Mouse (Mus musculus): Measurements from ENCODE around the gene Cav3. TPM values are rescaled to one million over a fixed set of nuclear protein-coding genes. Genes with fewer than 3 reads are reported as not detected.

Cav3 gene
- total RNA-seq (2022), result not detected

- no peak for DNase-seq
Observed at GRCm38 (mm10) chr6:112459341-112459749, at the start of gene Cav3. TSS of gene Cav3 (plus strand) at chr6:112459505.

- DNase-seq, result no peak
Observed at GRCm38 (mm10) chr6:112419333-112419732, 40.0 kb upstream of the Cav3 start.

GRCm38 (mm10) chr6:112420883-112421282 is 38.4 kb upstream of the Cav3 start:
- no peak for DNase-seq

- no peak for DNase-seq
Observed at GRCm38 (mm10) chr6:112423746-112424501, 35.4 kb upstream of the Cav3 start.

DNA sequence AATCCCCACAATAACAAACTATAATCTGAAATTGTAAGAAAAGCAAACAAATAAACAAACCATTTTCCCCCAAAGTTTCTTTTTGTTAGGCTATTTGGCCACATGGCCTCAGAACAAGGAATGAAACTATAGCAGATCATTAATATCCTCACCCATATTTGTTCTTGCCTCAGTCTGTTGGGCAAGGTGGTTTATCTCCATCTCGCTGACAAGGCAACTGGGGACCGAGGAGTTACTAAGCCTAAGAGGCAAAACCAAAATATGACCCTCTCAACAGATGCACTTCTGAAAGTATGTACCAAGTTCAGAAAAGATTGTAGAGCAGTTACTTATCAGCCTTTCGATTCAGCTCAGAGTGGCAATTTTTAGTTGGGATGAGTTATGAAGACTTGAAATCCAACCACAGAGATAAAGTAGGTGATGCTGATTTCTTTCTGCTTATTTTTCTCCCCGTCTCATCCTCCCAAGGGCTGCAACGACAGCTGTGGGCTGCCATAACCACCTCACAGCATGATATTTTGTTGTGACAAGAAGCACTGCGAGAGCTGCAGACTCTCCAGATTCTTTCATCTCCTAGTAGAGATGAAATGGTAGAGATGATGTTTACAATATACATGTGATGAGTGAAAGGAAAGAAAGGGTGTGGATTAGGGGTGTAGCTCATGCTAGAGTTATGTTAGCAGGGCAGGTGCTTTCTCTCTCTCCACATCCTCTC is 33.1 kb upstream of the Cav3 start:
- no peak for DNase-seq

DNA sequence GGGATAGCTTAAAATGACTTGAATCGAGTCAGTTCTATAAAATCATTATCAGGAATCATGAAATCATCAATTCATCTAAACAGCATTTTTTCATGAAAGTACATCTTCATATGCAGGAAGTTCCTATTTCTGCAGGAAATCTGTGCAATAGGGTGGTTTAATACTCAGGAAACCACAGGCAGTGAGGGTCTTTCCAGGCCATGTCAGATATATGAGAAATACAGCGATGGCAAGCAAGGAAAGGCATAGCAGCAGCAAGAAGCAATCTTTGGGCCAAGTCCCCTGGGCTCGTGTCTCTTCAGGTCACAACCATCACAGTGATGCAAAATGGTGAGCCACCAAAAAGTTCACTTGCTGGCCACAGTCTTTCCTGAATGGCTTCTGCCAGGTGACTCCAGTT is 13.6 kb upstream of the Cav3 start:
- no peak for DNase-seq

DNA sequence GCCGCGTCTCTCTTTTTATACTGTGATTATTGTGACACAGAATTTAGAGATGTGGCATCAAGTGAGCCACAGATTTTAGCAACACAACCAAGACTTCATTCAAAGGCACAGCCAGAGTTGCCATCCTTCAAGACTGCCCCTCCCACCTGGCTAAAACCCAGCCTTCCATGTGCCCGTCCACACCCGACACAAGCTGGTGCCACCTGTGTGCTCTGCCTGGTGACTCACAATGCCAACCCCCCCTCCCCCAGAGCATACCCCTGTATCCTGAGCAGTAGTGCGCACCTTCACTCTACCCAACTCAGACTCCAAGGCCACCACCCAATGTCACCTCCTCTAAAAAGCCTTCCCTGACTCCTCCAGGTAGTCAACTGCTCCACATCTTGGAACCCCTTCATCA is 2.2 kb downstream of the Cav3 start:
- no peak for DNase-seq

DNA sequence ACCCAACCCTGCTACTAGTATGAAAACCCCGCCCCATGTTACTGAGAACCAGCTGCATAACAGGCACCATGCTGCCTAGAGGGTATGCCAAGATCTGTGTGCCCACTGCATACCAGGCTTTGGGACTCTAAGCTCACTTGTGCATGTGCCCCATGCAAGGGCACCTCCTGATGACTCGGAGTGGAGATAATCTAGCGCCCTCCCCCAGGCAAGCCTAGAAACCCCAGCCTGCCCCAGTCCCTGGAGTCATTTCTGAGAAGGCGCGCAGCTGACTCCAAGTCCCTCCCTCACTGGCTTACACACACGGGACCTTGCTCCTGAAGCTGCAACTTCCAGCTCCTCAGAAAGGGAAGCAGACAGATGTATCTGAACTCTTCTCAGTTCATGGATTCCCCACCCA is 4.0 kb downstream of the Cav3 start:
- no peak for DNase-seq

- DNase-seq, result no peak
Observed at GRCm38 (mm10) chr6:112465441-112465840, 6.1 kb downstream of the Cav3 start.

DNA sequence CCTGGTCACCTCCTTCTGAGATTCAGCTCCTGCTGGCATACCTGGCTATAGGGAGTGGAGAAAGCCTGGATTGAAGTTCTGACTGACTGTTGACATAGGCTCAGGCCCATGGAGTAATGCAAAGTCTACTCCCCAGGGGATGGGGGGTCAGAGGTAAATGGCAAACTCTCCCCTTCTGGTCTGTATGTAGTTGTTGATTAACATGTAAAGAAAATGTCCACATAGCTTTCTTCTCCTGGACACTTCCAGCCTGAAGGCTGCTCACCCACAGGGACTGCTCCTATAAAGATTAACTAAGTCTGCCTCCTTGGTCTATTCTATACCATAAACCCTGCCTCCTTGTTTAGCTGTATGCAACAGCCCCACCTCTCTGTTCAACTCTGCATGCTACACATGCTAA is 6.7 kb downstream of the Cav3 start:
- no peak for DNase-seq

- no peak for DNase-seq
Observed at GRCm38 (mm10) chr6:112471644-112472043, 12.3 kb downstream of the Cav3 start.

DNA sequence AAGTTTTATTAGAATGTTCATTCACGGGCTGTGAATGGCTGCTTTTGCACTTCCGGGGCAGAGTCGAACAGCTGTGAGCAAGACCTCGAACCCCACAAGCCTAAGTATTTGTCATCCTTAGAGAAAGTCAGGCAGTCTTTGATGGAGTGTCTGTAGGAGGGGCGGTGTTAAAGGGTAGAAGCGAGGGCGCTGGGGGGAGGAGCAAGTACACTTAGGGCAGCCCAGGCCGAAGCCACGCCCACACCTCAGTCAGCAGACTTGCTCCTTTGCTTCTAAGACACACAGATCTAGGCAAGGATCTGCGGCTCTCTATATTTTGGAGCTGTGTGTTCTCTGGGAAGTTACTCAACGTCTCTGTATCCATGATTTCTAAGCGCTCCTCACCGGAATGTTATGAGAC is 20.6 kb downstream of the Cav3 start:
- no peak for DNase-seq

DNA sequence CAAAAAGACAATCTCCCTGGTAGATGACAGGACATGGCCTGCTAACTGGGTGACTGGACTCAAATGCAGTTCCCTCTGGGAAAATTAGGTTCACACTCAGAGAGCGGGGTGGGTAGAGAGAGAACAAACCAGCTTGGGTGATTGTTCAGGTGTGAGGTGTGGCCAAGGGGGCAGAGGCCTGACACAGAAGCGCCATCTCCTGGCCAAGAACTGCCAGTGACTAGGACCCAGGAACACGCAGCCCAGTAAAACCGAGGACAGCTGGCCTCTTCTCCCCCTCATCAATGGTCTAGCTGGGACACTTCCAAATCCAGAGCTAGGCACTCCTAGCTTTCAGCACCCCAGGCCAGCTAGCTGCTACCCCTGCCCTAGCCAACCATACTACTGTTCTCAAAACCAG is 25.0 kb downstream of the Cav3 start:
- DNase-seq, result no peak

GRCm38 (mm10) chr6:112487993-112488392 is 28.7 kb downstream of the Cav3 start:
- DNase-seq, result no peak

DNA sequence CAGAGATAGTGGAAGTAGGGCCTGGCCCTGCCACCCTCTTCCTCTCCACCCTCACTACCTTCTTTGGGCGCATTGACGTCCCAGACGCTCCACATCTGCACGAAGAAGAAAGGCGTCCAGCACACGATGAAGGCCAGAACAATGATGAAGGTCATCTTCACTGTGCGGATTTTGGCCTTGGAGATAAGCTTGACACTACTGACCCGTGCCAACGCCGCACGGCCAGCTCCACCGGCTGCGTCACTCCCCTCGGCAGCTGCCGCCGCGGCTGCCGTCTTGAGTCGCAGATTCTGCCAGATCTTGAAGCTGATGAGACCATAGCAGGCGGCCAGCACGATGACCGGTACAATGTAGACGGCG is 29.5 kb downstream of the Cav3 start:
- DNase-seq, result peak; percentile 64

GRCm38 (mm10) chr6:112489181-112489909 is 30.0 kb downstream of the Cav3 start:
- no peak for DNase-seq

- no peak for DNase-seq
Observed at GRCm38 (mm10) chr6:112489910-112490559, 30.7 kb downstream of the Cav3 start, which contains the start of gene Oxtr. TSS of gene Oxtr (minus strand) at chr6:112489943.

DNA sequence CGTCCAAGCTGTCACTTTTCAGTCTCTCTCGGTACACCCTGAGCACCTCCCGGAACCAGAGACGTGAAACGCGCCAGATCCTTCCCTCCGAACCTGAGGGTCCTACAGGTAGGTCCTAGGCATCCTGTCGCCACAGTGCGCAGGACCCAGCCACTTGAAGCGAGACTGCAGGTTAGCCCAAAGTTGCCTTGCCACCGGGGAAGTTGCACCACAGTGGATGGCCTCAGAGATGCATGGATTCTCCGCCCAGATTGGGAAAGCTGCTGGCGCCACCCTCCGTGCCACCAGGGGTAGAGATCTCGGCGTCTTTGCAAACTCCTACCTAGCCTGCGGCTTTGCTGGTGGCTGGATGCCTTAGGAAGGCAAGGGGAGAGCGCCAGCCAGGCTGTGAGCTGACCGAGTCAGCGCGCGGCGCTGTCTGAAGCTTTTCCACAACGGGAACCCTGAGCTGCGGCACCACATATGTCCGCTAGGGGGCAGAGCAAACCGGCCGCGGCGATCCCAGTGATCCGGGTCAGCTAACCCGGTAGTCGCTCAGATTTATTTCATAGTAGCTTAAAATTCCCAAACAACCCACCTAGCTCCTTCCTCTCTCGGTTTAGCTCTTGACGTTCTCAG is 31.4 kb downstream of the Cav3 start:
- peak; percentile 87 for DNase-seq

DNA sequence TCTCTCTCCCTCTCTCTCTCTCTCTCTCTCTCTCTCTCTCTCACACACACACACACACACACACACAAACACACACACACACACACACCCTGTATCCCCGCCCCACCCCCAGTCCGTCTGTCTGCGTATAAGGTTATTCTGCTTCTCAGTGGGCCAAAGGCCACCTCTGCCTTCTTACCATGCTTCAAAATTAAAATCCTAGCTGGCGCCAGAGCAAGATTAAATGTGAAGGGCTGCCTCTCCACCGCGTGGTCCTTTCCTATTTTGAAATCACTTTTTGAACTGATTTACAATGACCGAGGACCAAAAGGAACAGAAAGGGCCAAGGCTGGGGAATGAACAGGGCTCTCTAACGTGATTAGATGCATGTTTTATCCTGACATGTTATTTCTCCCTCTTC is 32.2 kb downstream of the Cav3 start:
- no peak for DNase-seq

DNA sequence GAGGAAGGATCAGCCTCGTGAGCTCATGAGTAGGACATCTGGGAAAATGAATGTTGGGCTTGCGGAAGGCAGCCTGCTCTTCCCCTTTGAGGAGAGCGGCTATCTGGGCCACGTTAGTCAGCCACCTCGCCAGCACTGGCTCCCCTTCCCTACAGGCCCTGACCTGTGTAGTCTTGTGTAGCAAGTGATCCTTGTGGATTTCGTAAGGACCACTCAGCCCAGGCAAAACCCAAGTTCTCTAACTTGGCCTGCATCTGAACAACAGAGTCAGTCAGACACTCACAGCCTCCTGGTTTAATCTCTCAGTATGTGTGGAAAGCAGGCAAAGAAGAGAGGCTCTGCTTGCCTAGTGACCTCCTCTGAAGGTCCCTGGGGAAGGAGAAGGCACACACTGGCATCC is 33.4 kb downstream of the Cav3 start:
- DNase-seq, result peak; percentile 46

- no peak for DNase-seq
Observed at GRCm38 (mm10) chr6:112493371-112493770, 34.1 kb downstream of the Cav3 start.

DNA sequence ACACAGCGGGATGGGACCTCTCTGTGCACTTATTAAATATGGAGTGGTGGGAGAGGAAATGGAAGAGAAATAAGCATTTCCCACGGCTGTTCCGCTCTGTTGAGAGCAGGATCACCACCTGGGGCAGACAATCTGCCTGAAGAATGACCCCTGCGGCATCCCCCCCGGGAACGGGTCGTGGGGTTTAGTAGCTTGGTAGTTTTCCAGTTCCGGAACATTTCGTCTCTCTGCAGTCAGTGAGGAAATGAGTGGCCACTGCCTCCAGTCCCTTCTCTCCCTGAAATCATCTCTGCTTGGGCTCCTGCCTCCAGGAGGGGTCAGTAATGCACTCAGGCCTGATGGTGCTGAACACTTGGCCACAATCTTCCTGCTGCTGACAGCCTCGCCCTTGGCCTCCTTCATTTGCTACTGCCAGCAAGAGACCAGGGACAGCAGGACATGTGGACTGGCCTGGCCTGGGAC is 35.3 kb downstream of the Cav3 start:
- peak; percentile 78 for DNase-seq

Measured in adrenal gland, adult 8-10 months (tissue).